Mouse (Mus musculus): Measurements from ENCODE around the gene Epb41l2.

Gene Epb41l2

GRCm38 (mm10) chr10:25365708-25366107 is 6.1 kb downstream of the Epb41l2 start:
- no peak for DNase-seq (ENCODE audit: low spot score)

- no peak for DNase-seq (ENCODE audit: low spot score)
Measured at GRCm38 (mm10) chr10:25366691-25367090, 7.1 kb downstream of the Epb41l2 start.

GRCm38 (mm10) chr10:25368928-25369327 is 9.3 kb downstream of the Epb41l2 start:
- DNase-seq (ENCODE audit: low spot score): no peak

GRCm38 (mm10) chr10:25369691-25370090 is 10.1 kb downstream of the Epb41l2 start:
- DNase-seq (ENCODE audit: low spot score): no peak

- DNase-seq (ENCODE audit: low spot score): no peak
Measured at GRCm38 (mm10) chr10:25371336-25371735, 11.7 kb downstream of the Epb41l2 start.

GRCm38 (mm10) chr10:25371915-25372371 is 12.3 kb downstream of the Epb41l2 start:
- no peak for DNase-seq (ENCODE audit: low spot score)

- DNase-seq (ENCODE audit: low spot score): no peak
Measured at GRCm38 (mm10) chr10:25372510-25373148, 13.0 kb downstream of the Epb41l2 start.

GRCm38 (mm10) chr10:25375036-25375435 is 15.4 kb downstream of the Epb41l2 start:
- no peak for DNase-seq (ENCODE audit: low spot score)

GRCm38 (mm10) chr10:25380746-25381481 is 21.3 kb downstream of the Epb41l2 start:
- no peak for DNase-seq (ENCODE audit: low spot score)

GRCm38 (mm10) chr10:25381951-25382350 is 22.4 kb downstream of the Epb41l2 start:
- DNase-seq (ENCODE audit: low spot score): no peak

- DNase-seq (ENCODE audit: low spot score): no peak
Measured at GRCm38 (mm10) chr10:25383171-25383570, 23.6 kb downstream of the Epb41l2 start.

- no peak for DNase-seq (ENCODE audit: low spot score)
Measured at GRCm38 (mm10) chr10:25384391-25384790, 24.8 kb downstream of the Epb41l2 start.

- DNase-seq (ENCODE audit: low spot score): no peak
Measured at GRCm38 (mm10) chr10:25385811-25386580, 26.4 kb downstream of the Epb41l2 start.

- DNase-seq (ENCODE audit: low spot score): no peak
Measured at GRCm38 (mm10) chr10:25386868-25387267, 27.3 kb downstream of the Epb41l2 start.

GRCm38 (mm10) chr10:25387268-25387667 is 27.7 kb downstream of the Epb41l2 start:
- no peak for DNase-seq (ENCODE audit: low spot score)

GRCm38 (mm10) chr10:25392786-25393185 is 33.2 kb downstream of the Epb41l2 start:
- no peak for DNase-seq (ENCODE audit: low spot score)

- no peak for DNase-seq (ENCODE audit: low spot score)
Measured at GRCm38 (mm10) chr10:25393721-25394120, 34.1 kb downstream of the Epb41l2 start.

- no peak for DNase-seq (ENCODE audit: low spot score)
Measured at GRCm38 (mm10) chr10:25395236-25395886, 35.8 kb downstream of the Epb41l2 start.

GRCm38 (mm10) chr10:25396859-25397258 is 37.3 kb downstream of the Epb41l2 start:
- DNase-seq (ENCODE audit: low spot score): no peak

- no peak for DNase-seq (ENCODE audit: low spot score)
Measured at GRCm38 (mm10) chr10:25397767-25398690, 38.4 kb downstream of the Epb41l2 start.

- DNase-seq (ENCODE audit: low spot score): no peak
Measured at GRCm38 (mm10) chr10:25399016-25399415, 39.4 kb downstream of the Epb41l2 start.

Measured in urinary bladder, postnatal 25 days (tissue).